Comparison of ENCODE assay signal across 8 mouse cellular contexts in the genomic region with DNA sequence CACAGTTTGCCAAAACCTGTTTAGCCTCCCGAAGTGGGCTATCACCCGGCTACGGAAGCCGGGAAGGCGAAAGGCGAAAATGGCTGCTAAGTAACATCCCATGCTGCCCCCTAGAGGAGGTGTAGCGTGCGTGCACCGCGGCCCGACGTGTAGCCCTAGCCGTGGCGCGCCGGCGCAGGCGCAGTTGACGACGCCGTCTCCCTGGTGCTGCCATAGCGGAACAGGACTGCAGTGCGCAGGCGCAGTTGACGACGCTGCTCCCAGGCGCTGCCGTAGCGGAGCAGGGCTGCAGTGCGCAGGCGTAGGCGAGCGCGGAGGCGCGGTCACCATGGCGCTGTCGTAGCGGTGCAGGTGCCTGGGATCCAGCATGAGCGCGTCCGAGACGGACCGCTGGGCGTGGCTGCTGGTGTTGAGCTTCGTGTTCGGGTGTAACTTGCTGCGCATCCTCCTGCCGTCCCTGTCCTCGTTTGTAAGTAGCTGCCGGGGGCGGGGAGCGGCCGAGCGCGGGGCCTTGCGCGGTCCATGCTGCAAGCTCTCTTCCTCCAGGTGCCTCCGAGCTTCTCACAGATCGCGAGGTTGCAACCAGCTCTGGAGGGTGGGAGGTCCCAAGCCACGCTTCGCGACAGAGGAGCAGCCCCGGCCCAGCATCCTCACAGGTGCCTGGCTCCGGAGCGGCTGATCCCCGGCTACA. TPM values are rescaled to one million over a fixed set of nuclear protein-coding genes. Genes with fewer than 3 reads are reported as not detected.
A peak's percentile ranks its signal among the peaks of the same experiment; 100 is the strongest.
DNase-seq lines count a peak whose midpoint lies in the region; ATAC-seq and TF ChIP-seq lines count a peak whose summit lies in the region.

A gene (plus strand): TSS at position 298 of the 691 bp plus-strand sequence.

- intact Hi-C loops in heart, postnatal 36 days (cut with DNase I), result loop anchor here (2.0 kb wide), 3 partner anchors 16 to 154 kb away; a partner anchor contains a TSS

- peaks cover 4% of the 10 kb centered on the region for H3K9me3 ChIP-seq in G1E (replicated peaks)
- H3K9me3 ChIP-seq in forebrain, embryonic 16.5 days (ENCODE audit: control insufficient read depth, low read length), result no peaks in the 10 kb centered on the region
- H3K9me3 ChIP-seq in lung, embryonic 14.5 days (ENCODE audit: low read depth, low read length), result no peaks in the 10 kb centered on the region; the same call in 1 of the 2 replicates

- peaks cover 36% of the 10 kb centered on the region for H3K4me1 ChIP-seq in G1E (ENCODE audit: insufficient read depth, low read depth, low read length)
- H3K4me1 ChIP-seq in forebrain, embryonic 16.5 days (replicated peaks; ENCODE audit: control insufficient read depth, insufficient read depth, low read length), result peaks cover 11% of the 10 kb centered on the region
- H3K4me1 ChIP-seq in lung, embryonic 14.5 days (ENCODE audit: insufficient read depth), result no peaks in the 10 kb centered on the region
- peaks cover 24% of the 10 kb centered on the region for H3K4me1 ChIP-seq in olfactory bulb, adult 2 months (ENCODE audit: control insufficient read depth, insufficient read depth, low read length)
- peaks cover 4% of the 10 kb centered on the region; the same call in 1 of the 2 replicates for H3K4me1 ChIP-seq in thymus, adult 2 months (replicated peaks; ENCODE audit: control insufficient read depth, insufficient read depth, low read length)

- H3K9ac ChIP-seq in forebrain, embryonic 16.5 days (replicated peaks; ENCODE audit: low read depth, low read length), result peak within 1 kb of the TSS; percentile 78
- H3K9ac ChIP-seq in lung, embryonic 14.5 days, result peak within 1 kb of the TSS; percentile 69

- WGBS in forebrain, embryonic 16.5 days, result under 1% methylated on average over 68 of the region's 68 CpGs
- WGBS in lung, embryonic 14.5 days, result under 1% methylated on average over 68 of the region's 68 CpGs
- under 1% methylated on average over 68 of the region's 68 CpGs for WGBS in olfactory bulb, adult 2 months
- under 1% methylated on average over 68 of the region's 68 CpGs for WGBS in thymus, adult 2 months

- TF ChIP-seq POLR2A in olfactory bulb, adult 2 months (IDR thresholded peaks at IDR 0.05; ENCODE audit: insufficient read depth, low read depth, low read length), result peak; percentile 44; the same call in 1 of the 2 replicates
- TF ChIP-seq POLR2A in thymus, adult 2 months (IDR thresholded peaks at IDR 0.05; ENCODE audit: control insufficient read depth, extremely low read depth, insufficient read depth, low read length, poor library complexity), result peak; percentile 60

- H3K27ac ChIP-seq in forebrain, embryonic 16.5 days (ENCODE audit: low read length), result peak within 1 kb of the TSS; percentile 21
- H3K27ac ChIP-seq in layer of hippocampus, adult 2 months, result peak within 1 kb of the TSS; percentile 82
- no peak within 1 kb of the TSS; the same call in 1 of the 2 replicates for H3K27ac ChIP-seq in lung, embryonic 14.5 days (ENCODE audit: low read depth)
- H3K27ac ChIP-seq in olfactory bulb, adult 2 months (ENCODE audit: insufficient read depth, low read depth, low read length), result 0 out of 2 replicates have a peak within 1 kb of the TSS, but pooled peaks have one; percentile 23
- no peak within 1 kb of the TSS for H3K27ac ChIP-seq in thymus, adult 2 months (ENCODE audit: control insufficient read depth, insufficient read depth, low read length)

- TF ChIP-seq CTCF in G1E (IDR thresholded peaks at IDR 0.05; ENCODE audit: low read depth, low read length), result peak; percentile 92
- peak; percentile 91 for TF ChIP-seq CTCF in layer of hippocampus, adult 2 months (conservative IDR thresholded peaks at IDR 0.05)
- TF ChIP-seq CTCF in lung, embryonic 14.5 days (IDR thresholded peaks at IDR 0.05; ENCODE audit: low read depth), result peak; percentile 97
- TF ChIP-seq CTCF in olfactory bulb, adult 2 months (IDR thresholded peaks at IDR 0.05; ENCODE audit: insufficient read depth, low read depth, low read length), result peak; percentile 88
- TF ChIP-seq CTCF in thymus, adult 2 months (IDR thresholded peaks at IDR 0.05; ENCODE audit: borderline replicate concordance, control insufficient read depth, extremely low read depth, insufficient read depth, low read length, poor library complexity), result peak; percentile 95

- DNase-seq in G1E (ENCODE audit: low spot score), result peak; percentile 96
- peak; percentile 99 to 100 for DNase-seq in cerebellum, adult 18-20 months
- peak; percentile 100 for DNase-seq in heart, postnatal 36 days
- DNase-seq in layer of hippocampus, adult 2 months (ENCODE audit: low spot score in 2 of 2), result peak; percentile 99 to 100
- peak; percentile 100 for DNase-seq in lung, embryonic 14.5 days
- peak; percentile 99 for DNase-seq in thymus, adult 2 months

- peak within 1 kb of the TSS; percentile 95 for H3K4me3 ChIP-seq in G1E (ENCODE audit: low read depth, low read length)
- H3K4me3 ChIP-seq in forebrain, embryonic 16.5 days (replicated peaks; ENCODE audit: low read length), result peak within 1 kb of the TSS; percentile 80
- H3K4me3 ChIP-seq in layer of hippocampus, adult 2 months, result peak within 1 kb of the TSS; percentile 98
- peak within 1 kb of the TSS; percentile 77 for H3K4me3 ChIP-seq in lung, embryonic 14.5 days (ENCODE audit: low read depth, low read length)
- peak within 1 kb of the TSS; percentile 95 for H3K4me3 ChIP-seq in olfactory bulb, adult 2 months (ENCODE audit: insufficient read depth, low read depth, low read length)
- H3K4me3 ChIP-seq in thymus, adult 2 months (ENCODE audit: control insufficient read depth, insufficient read depth, low read length), result peak within 1 kb of the TSS; percentile 63

- 0 out of 2 replicates have a peak, but pooled peaks cover 5% of the 10 kb centered on the region for H3K27me3 ChIP-seq in G1E (ENCODE audit: insufficient read depth, low read length)
- no peaks in the 10 kb centered on the region for H3K27me3 ChIP-seq in forebrain, embryonic 16.5 days (replicated peaks; ENCODE audit: control insufficient read depth, insufficient read depth, low read length)
- no peaks in the 10 kb centered on the region for H3K27me3 ChIP-seq in lung, embryonic 14.5 days (ENCODE audit: insufficient read depth, low read length)
- no peaks in the 10 kb centered on the region for H3K27me3 ChIP-seq in thymus, adult 2 months (ENCODE audit: control insufficient read depth, insufficient read depth, low read length)

- ATAC-seq in G1E (ENCODE audit: extremely low read depth, insufficient number of reproducible peaks, low FRiP score, poor library complexity, severe bottlenecking), result peak; percentile 92
- peak; percentile 97 for ATAC-seq in forebrain, embryonic 16.5 days
- ATAC-seq in lung, embryonic 14.5 days (ENCODE audit: insufficient read depth), result peak; percentile 96

- peaks cover 35% of the 10 kb centered on the region for H3K36me3 ChIP-seq in G1E (replicated peaks)
- H3K36me3 ChIP-seq in forebrain, embryonic 16.5 days (ENCODE audit: control insufficient read depth, insufficient read depth), result no peaks in the 10 kb centered on the region
- 0 out of 2 replicates have a peak, but pooled peaks cover 3% of the 10 kb centered on the region for H3K36me3 ChIP-seq in lung, embryonic 14.5 days (ENCODE audit: insufficient read depth)
- no peaks in the 10 kb centered on the region for H3K36me3 ChIP-seq in thymus, adult 2 months (ENCODE audit: control insufficient read depth, insufficient read depth, low read length)

- peak within 1 kb of the TSS; percentile 73 for H3K4me2 ChIP-seq in forebrain, embryonic 16.5 days (ENCODE audit: low read length)
- H3K4me2 ChIP-seq in lung, embryonic 14.5 days, result peak within 1 kb of the TSS; percentile 74

RNA-seq across cellular contexts. Expression of the gene that starts here (rescaled TPM):
- total RNA-seq in G1E (2014; fragmentation: Nextera tagmentation), result 14.4 and 19.9 TPM in 2 replicates
- total RNA-seq in G1E (2017), result 18.4 and 25.5 TPM in 2 replicates
- polyA plus RNA-seq in G1E (2012), result 3.1 and 4.5 TPM in 2 replicates
- polyA plus RNA-seq in forebrain, embryonic 16.5 days (2015; fragmentation: Nextera tagmentation; extraction: Ambion mirVana), result 188 and 197 TPM in 2 replicates
- total RNA-seq in heart, postnatal 36 days (2021), result 10 to 100 TPM; 14.3 to 15.5 TPM
- 10 to 100 TPM; 66.8 to 69.8 TPM for total RNA-seq in layer of hippocampus, adult 2 months (2021)
- 53.3 and 56.2 TPM in 2 replicates for polyA plus RNA-seq in lung, embryonic 14.5 days (2014; fragmentation: Nextera tagmentation; extraction: Ambion mirVana)
- not detected in 2 replicates for polyA plus RNA-seq in olfactory bulb, adult 2 months (2012; ENCODE audit: insufficient read depth, insufficient read length, low replicate concordance, missing spikeins)
- polyA plus RNA-seq in thymus, adult 2 months (2012; rRNA removed), result 38.3 and 44.6 TPM in 2 replicates

Comparison
In these comparisons a context has a peak if more than half of its experiments do, and no peak if none do; other contexts are left out.
1. H3K27ac ChIP-seq: peak in forebrain, embryonic 16.5 days (single experiment), layer of hippocampus, adult 2 months (single experiment) and olfactory bulb, adult 2 months (single experiment); none in lung, embryonic 14.5 days (single experiment) and thymus, adult 2 months (single experiment).
2. Peak in every context shown above with its lines, with median percentiles within 50 percentile points of each other: ATAC-seq, DNase-seq, H3K4me3 ChIP-seq and CTCF ChIP-seq.